Comparison of ENCODE assay signal across 21 mouse cellular contexts in the genomic region with DNA sequence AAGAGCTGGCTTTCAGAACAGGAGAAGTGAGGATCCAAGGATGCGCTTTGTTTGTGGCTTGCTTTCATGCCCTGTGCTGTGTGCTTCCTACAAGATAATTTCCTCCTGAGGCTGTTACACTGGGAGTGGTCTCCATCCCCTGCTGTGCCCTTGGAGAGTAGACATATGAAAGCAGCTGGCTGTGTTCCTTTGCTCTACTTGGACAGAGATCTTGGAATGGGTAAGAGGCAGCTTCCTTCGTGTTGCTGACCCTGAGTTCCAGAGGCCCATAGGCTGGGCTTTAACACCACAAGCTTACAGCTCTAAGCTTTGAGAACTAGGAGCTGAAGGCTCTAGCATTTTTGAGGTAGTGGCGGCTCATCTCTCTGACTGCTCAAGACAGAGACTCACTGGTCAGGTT. TPM values are rescaled to one million over a fixed set of nuclear protein-coding genes. Genes with fewer than 3 reads are reported as not detected.
DNase-seq lines count a peak whose midpoint lies in the region; ATAC-seq and TF ChIP-seq lines count a peak whose summit lies in the region.
"Had no signal": no experiment of that assay in that cellular context is flagged by ENCODE, and none has a peak within 500 bp of the region (broad histone marks: within the 10 kb centered on the region; RNA-seq: fewer than 3 reads in every experiment).

No protein-coding gene starts in this region.

- H3K36me3 ChIP-seq in intestine, embryonic 15.5 days = no peaks in the 10 kb centered on the region
- H3K36me3 ChIP-seq in intestine, postnatal 0 days (ENCODE audit: control insufficient read depth, insufficient read depth) = no peaks in the 10 kb centered on the region
- H3K36me3 ChIP-seq in lung, embryonic 15.5 days = no peaks in the 10 kb centered on the region
- H3K36me3 ChIP-seq: embryonic facial prominence, embryonic 13.5 days had no signal

- DNase-seq in lung, adult 18-20 months = no peak
- peak; percentile 37 for DNase-seq in R1 (ENCODE audit: low read depth, low spot score)
- DNase-seq in lung, postnatal 4 days = peak; percentile 16 to 27
- DNase-seq in left cerebral cortex, postnatal 25 days (ENCODE audit: low spot score in 2 of 2) = no peak
- DNase-seq: adrenal gland, postnatal 25 days; cerebellum, adult 11-12 months; cerebellum, postnatal 14 days; gastrocnemius, postnatal 14 days; kidney, postnatal 25 days; left cerebral cortex, postnatal 4 days; liver; retina, postnatal 1 day; thymus, postnatal 25 days had no signal

- no peaks in the 10 kb centered on the region for H3K9me3 ChIP-seq in intestine, embryonic 15.5 days
- H3K9me3 ChIP-seq in intestine, postnatal 0 days (ENCODE audit: control insufficient read depth) = no peaks in the 10 kb centered on the region
- no peaks in the 10 kb centered on the region for H3K9me3 ChIP-seq in lung, embryonic 15.5 days
- H3K9me3 ChIP-seq: embryonic facial prominence, embryonic 13.5 days had no signal

- no peak overlapping the region for H3K4me2 ChIP-seq in intestine, embryonic 15.5 days (replicated peaks)
- no peak overlapping the region for H3K4me2 ChIP-seq in intestine, postnatal 0 days (replicated peaks; ENCODE audit: low read depth)
- H3K4me2 ChIP-seq in lung, embryonic 15.5 days = no peak overlapping the region
- H3K4me2 ChIP-seq: embryonic facial prominence, embryonic 13.5 days; midbrain, embryonic 11.5 days had no signal

- no peak for ATAC-seq in intestine, embryonic 15.5 days
- ATAC-seq in intestine, postnatal 0 days = no peak
- peak; percentile 52; the same call in 1 of the 2 replicates for ATAC-seq in lung, embryonic 15.5 days (ENCODE audit: borderline replicate concordance, extremely low read depth, low FRiP score, low TSS enrichment)
- ATAC-seq: forebrain, embryonic 14.5 days; Patski had no signal

- TF ChIP-seq CTCF in intestine, postnatal 0 days (IDR thresholded peaks at IDR 0.05; ENCODE audit: low read depth) = no peak

- peak overlapping the region; percentile 24; the same call in 1 of the 2 replicates for H3K27ac ChIP-seq in intestine, embryonic 15.5 days
- no peak overlapping the region for H3K27ac ChIP-seq in intestine, postnatal 0 days (ENCODE audit: low read depth, low read length)
- H3K27ac ChIP-seq in lung, embryonic 15.5 days = no peak overlapping the region
- H3K27ac ChIP-seq: embryonic facial prominence, embryonic 13.5 days; macrophage had no signal

- no peaks in the 10 kb centered on the region for H3K27me3 ChIP-seq in intestine, embryonic 15.5 days (replicated peaks)
- H3K27me3 ChIP-seq in intestine, postnatal 0 days (replicated peaks; ENCODE audit: control insufficient read depth, insufficient read depth, low read length) = no peaks in the 10 kb centered on the region
- H3K27me3 ChIP-seq in lung, embryonic 15.5 days = 0 out of 2 replicates have a peak, but pooled peaks cover 5% of the 10 kb centered on the region
- H3K27me3 ChIP-seq: embryonic facial prominence, embryonic 13.5 days; Patski had no signal

- WGBS in intestine, embryonic 15.5 days = 64% methylated on average over 3 of the region's 3 CpGs
- 61% methylated on average over 3 of the region's 3 CpGs for WGBS in intestine, postnatal 0 days
- 65% methylated on average over 3 of the region's 3 CpGs for WGBS in lung, embryonic 15.5 days

- peaks cover 5% of the 10 kb centered on the region; the same call in 1 of the 2 replicates for H3K4me1 ChIP-seq in intestine, embryonic 15.5 days (replicated peaks)
- no peaks in the 10 kb centered on the region for H3K4me1 ChIP-seq in intestine, postnatal 0 days (replicated peaks; ENCODE audit: control insufficient read depth, insufficient read depth, low read length)
- 0 out of 2 replicates have a peak, but pooled peaks cover 3% of the 10 kb centered on the region for H3K4me1 ChIP-seq in lung, embryonic 15.5 days
- H3K4me1 ChIP-seq: embryonic facial prominence, embryonic 13.5 days had no signal

- no peak overlapping the region for H3K9ac ChIP-seq in intestine, embryonic 15.5 days
- H3K9ac ChIP-seq in intestine, postnatal 0 days (ENCODE audit: low read depth, low read length) = no peak overlapping the region
- H3K9ac ChIP-seq in lung, embryonic 15.5 days = no peak overlapping the region
- H3K9ac ChIP-seq: embryonic facial prominence, embryonic 13.5 days had no signal

- H3K4me3 ChIP-seq in intestine, embryonic 15.5 days (replicated peaks) = no peak overlapping the region
- H3K4me3 ChIP-seq in intestine, postnatal 0 days (ENCODE audit: low read depth, low read length) = no peak overlapping the region
- no peak overlapping the region for H3K4me3 ChIP-seq in lung, embryonic 15.5 days
- H3K4me3 ChIP-seq: embryonic facial prominence, embryonic 13.5 days had no signal

- intact Hi-C loops in left cerebral cortex, postnatal 25 days (cut with DNase I) = loop anchor here (5.0 kb wide), 1 partner anchor 103 kb away; no protein-coding TSS in a partner anchor

RNA-seq across cellular contexts. Expression of a gene that starts 39.1 kb away (rescaled TPM):
- 49.5 and 54.1 TPM in 2 replicates for polyA plus RNA-seq in intestine, embryonic 15.5 days (2015; fragmentation: Nextera tagmentation; extraction: Ambion mirVana)
- 20.5 and 20.9 TPM in 2 replicates for polyA plus RNA-seq in intestine, postnatal 0 days (2015; fragmentation: Nextera tagmentation; extraction: Ambion mirVana)
- polyA plus RNA-seq in lung, embryonic 15.5 days (2015; fragmentation: Nextera tagmentation; extraction: Ambion mirVana) = 26.3 and 27.3 TPM in 2 replicates
- 1 to 10 TPM; 4.6 to 5.0 TPM for total RNA-seq in left cerebral cortex, postnatal 25 days (2021)
- polyA plus RNA-seq: macrophage had no signal

Comparison
In these comparisons a context has a peak if more than half of its experiments do, and no peak if none do; other contexts are left out.
1. DNase-seq: peak in R1 (single experiment) and lung, postnatal 4 days (2 of 2); none in lung, adult 18-20 months (0 of 2) and left cerebral cortex, postnatal 25 days (0 of 2).